Mouse (Mus musculus) intestine, embryonic 14.5 days (tissue): ENCODE results near the gene Rnf169. TPM values are rescaled to one million over a fixed set of nuclear protein-coding genes. Genes with fewer than 3 reads are reported as not detected.

Experiments
- polyA plus RNA-seq: library from polyadenylated mRNA; unstranded; fragments of >200 nt; fragmentation: Nextera tagmentation; extraction: Ambion mirVana; gene quantifications from 2 replicates; pipeline ENCODE4 v1.2.1, GENCODE M21; 2014

The Rnf169 gene
- polyA plus RNA-seq, 1 experiment from 2014 or later, result 6.7 TPM

Other genes with a start within 250 kb of the Rnf169 start
- gene Olfr521, start 216.9 kb downstream of the Rnf169 start, polyA plus RNA-seq, result not detected in 2 replicates
- gene Neu3, start 152.0 kb downstream of the Rnf169 start, polyA plus RNA-seq, result 3.5 and 3.6 TPM in 2 replicates
- 0.27 and 0.31 TPM in 2 replicates for gene Xrra1, start 121.3 kb downstream of the Rnf169 start, polyA plus RNA-seq
- gene Spcs2, start 117.0 kb downstream of the Rnf169 start, polyA plus RNA-seq, result 287 and 307 TPM in 2 replicates
- gene Chrdl2, start 25.7 kb upstream of the Rnf169 start, polyA plus RNA-seq, result 1.1 and 1.4 TPM in 2 replicates
- 64.8 and 70.6 TPM in 2 replicates for gene Pold3, start 141.1 kb upstream of the Rnf169 start, polyA plus RNA-seq
- gene Lipt2, start 178.8 kb upstream of the Rnf169 start, polyA plus RNA-seq, result 29.7 and 35.7 TPM in 2 replicates
- 73.1 and 74.5 TPM in 2 replicates for gene Kcne3, start 196.1 kb upstream of the Rnf169 start, polyA plus RNA-seq
- gene Pgm2l1, start 246.9 kb upstream of the Rnf169 start, polyA plus RNA-seq, result 3.2 and 3.3 TPM in 2 replicates